Mouse (Mus musculus) MEL (cell line): ENCODE results near the gene Papola.

Source experiments
- CHD1 ChIP-seq: IDR thresholded peaks from 2 replicates; pipeline ENCODE4 v1.6.1; 2012; ENCODE audit warnings: low read depth, mild to moderate bottlenecking, inconsistent platforms, low read length, improper control_type of control experiment
- CTCF ChIP-seq, 3 experiments: IDR thresholded peaks in 2 of 3; conservative IDR thresholded peaks in 1 of 3; 2 replicates each; pipeline ENCODE4 v1.5.1; 2011 to 2012; ENCODE audit warnings: low read length in 3 of 3, low read depth in 2 of 3, mild to moderate bottlenecking in 2 of 3, improper control_type of control experiment in 1 of 3, inconsistent platforms in 1 of 3, mixed read lengths in 1 of 3, moderate library complexity in 1 of 3; ENCODE audit not compliant: control insufficient read depth in 1 of 3, insufficient read depth in 1 of 3, poor library complexity in 1 of 3, severe bottlenecking in 1 of 3
- GATA1 ChIP-seq: IDR thresholded peaks from 2 replicates; pipeline ENCODE4 v1.6.1; 2011; ENCODE audit warnings: low read depth, low read length, improper control_type of control experiment
- MAX ChIP-seq: IDR thresholded peaks from 2 replicates; pipeline ENCODE4 v1.6.1; 2011; ENCODE audit warnings: low read length, improper control_type of control experiment
- RCOR1 ChIP-seq: IDR thresholded peaks from 2 replicates; pipeline ENCODE4 v1.6.1; 2012; ENCODE audit warnings: low read depth, mild to moderate bottlenecking, inconsistent platforms, low read length, improper control_type of control experiment
- TBP ChIP-seq: IDR thresholded peaks from 2 replicates; pipeline ENCODE4 v1.8.0; 2011; ENCODE audit warnings: low read depth, low read length, improper control_type of control experiment
- TCF12 ChIP-seq: IDR thresholded peaks from 2 replicates; pipeline ENCODE4 v1.6.1; 2014; ENCODE audit warnings: low read depth, mild to moderate bottlenecking, inconsistent platforms, low read length, improper control_type of control experiment, moderate library complexity
- UBTF ChIP-seq: IDR thresholded peaks from 2 replicates; pipeline ENCODE4 v1.6.1; 2012; ENCODE audit warnings: low read depth, mild to moderate bottlenecking, inconsistent platforms, low read length, improper control_type of control experiment, moderate library complexity, borderline replicate concordance; ENCODE audit not compliant: insufficient read depth

- TF ChIP-seq UBTF (no peak), GATA1 (no peak), TCF12 (no peak), CTCF (IDR thresholded peaks at IDR 0.05 in 2 of 3, conservative IDR thresholded peaks at IDR 0.05 in 1 of 3; ENCODE audit: control insufficient read depth in 1 of 3, insufficient read depth in 1 of 3, low read depth in 2 of 3, low read length in 3 of 3, poor library complexity in 1 of 3, severe bottlenecking in 1 of 3) (no peak), MAX (no peak), RCOR1 (no peak), TBP (no peak), CHD1 (no peak)
Measured at GRCm38 (mm10) chr12:105825266-105825665, 40.8 kb downstream of the Papola start.
